Mouse (Mus musculus) ES-CJ7 (cell line): ENCODE measurements around the gene Ltbp2.

Experiments used
- DNase-seq: peaks from one replicate; pipeline ENCODE4 v3.0.0; 2011; ENCODE audit warnings: low read depth, low spot score

Gene Ltbp2

GRCm38 (mm10) chr12:84839965-84840364 lies 36.4 kb downstream of the Ltbp2 start:
- no peak for DNase-seq

DNA sequence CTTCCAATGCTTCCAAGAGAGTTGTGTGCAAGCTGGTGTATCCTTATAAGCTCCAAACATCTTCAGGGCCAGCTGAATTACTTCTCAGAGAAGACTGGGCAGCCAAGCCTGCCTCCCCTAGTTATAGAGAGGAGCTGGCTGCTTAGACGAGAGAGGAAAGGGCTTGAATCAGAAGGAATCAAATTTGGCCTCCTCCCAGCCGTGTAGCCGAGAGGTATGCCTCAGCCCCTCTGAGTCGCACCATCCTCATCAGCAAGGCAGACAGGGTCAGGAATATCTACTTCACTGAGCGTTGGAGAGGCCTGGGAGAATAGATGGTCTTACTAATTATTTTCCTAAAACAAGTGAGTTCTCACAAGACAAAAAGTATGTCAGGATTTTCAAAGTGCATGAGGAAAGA lies 40.7 kb downstream of the Ltbp2 start:
- DNase-seq, result no peak

- no peak for DNase-seq
Measured at GRCm38 (mm10) chr12:84834773-84835172, 41.6 kb downstream of the Ltbp2 start.

DNA sequence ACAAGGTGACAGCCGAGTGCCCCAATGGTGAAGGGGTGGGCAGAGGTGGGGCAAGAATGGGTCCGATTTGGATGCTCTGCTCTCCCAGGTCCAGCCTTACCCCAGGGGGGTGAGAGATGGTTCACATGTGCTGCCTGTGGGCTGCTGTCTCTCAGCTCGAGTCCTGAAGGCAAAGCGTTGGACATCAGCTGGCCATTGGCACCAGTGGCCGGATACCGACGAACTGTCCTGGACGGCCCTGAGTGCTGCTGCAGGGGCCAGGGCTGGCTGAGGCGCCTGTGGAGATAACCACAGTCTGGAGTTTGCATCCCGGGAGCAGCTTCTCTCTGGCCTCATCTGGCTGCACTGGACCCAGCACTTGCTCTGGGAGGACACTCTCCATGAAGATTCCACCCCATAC lies 44.7 kb downstream of the Ltbp2 start:
- no peak for DNase-seq

DNA sequence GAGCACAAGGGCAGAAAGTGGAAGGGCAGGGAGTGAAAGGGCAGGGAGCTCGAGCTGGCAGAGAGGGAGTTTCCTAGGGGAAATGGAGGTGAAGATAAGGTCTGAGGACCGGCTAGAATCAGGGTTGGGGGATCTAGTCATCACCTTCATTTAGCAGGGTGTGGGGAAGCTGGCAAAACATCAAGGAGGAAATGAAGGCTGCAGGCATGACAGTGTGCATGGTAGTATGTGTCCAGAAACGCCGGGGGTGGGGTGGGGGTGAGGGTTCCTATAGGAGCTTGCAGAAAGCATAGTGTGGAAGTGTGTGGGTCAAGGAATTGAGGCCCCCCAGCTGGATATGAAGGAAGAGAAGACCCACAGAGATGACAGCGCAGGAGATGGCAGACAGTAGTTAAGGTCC lies 45.2 kb downstream of the Ltbp2 start:
- DNase-seq, result no peak

- no peak for DNase-seq
Measured at GRCm38 (mm10) chr12:84830438-84830837, 45.9 kb downstream of the Ltbp2 start.

DNA sequence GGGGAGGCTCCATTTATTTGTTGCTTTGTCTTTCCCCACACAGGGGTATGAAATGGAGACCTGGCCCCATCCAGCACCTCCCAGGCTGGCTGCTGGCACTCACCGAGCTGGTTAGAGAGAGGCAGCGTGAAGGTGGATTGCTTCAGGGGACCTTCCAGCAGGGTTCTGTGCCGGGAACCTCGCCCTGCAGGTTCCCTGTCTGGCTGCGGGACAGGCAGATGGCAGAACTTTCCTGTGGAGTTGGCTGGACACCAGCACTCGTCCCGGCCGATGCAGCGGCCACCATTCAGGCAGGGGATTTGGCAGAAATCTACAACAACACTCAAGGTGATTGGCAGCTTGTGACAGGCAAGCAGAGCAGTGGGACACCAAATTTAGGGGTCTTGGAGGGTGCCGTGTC lies 46.4 kb downstream of the Ltbp2 start:
- no peak for DNase-seq

DNA sequence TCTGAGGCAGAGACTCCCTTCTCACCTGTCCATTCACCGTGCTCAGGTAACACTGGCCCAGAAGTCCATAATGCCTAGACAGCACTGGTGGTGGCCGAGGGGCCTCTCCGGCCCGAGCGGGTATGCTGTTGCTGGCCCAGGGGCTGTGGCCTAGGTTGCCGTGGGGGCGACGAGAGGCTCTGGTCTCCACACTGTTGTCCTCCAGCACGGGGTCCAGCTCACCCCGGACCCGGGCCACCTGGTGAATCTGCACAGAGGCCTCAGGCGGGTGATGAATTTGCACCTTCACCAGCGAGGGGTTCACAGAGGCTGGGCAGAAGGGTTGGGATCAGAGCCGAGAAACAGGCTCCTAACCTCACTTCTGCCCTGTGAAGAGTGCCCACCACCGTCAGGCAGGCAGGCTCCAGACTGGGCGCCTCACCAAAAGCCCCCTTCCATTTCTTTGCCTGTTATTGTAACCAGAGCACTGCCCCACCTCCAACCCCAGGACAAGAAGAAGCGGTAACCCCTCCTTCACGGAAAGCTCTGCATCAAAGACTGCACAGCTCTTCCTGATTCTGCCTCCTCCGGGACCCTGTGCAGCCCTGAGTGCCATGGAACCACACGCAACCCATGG lies 47.1 kb downstream of the Ltbp2 start:
- no peak for DNase-seq

GRCm38 (mm10) chr12:84827384-84827933 lies 48.9 kb downstream of the Ltbp2 start:
- no peak for DNase-seq

DNA sequence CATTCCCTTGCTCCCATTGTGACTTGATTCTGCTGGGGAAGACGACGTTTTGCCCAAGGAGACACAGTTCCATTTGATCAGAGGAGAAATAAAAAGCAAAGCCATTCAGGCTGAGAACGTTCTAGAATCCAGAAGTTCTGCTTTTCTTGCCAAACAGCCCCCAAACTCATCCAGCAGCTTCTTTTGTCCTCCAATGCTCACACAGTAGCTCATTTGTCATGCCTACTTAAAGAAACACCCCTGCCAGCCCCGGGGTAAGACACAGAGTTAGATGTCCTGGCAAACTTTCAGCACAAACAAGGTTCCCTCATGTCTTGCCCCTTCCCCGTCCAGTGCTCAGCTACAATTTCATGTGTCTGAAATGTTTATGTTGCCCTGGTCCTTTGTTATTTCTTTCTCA lies 52.1 kb downstream of the Ltbp2 start:
- no peak for DNase-seq

GRCm38 (mm10) chr12:84823601-84824000 lies 52.7 kb downstream of the Ltbp2 start:
- DNase-seq, result no peak

DNA sequence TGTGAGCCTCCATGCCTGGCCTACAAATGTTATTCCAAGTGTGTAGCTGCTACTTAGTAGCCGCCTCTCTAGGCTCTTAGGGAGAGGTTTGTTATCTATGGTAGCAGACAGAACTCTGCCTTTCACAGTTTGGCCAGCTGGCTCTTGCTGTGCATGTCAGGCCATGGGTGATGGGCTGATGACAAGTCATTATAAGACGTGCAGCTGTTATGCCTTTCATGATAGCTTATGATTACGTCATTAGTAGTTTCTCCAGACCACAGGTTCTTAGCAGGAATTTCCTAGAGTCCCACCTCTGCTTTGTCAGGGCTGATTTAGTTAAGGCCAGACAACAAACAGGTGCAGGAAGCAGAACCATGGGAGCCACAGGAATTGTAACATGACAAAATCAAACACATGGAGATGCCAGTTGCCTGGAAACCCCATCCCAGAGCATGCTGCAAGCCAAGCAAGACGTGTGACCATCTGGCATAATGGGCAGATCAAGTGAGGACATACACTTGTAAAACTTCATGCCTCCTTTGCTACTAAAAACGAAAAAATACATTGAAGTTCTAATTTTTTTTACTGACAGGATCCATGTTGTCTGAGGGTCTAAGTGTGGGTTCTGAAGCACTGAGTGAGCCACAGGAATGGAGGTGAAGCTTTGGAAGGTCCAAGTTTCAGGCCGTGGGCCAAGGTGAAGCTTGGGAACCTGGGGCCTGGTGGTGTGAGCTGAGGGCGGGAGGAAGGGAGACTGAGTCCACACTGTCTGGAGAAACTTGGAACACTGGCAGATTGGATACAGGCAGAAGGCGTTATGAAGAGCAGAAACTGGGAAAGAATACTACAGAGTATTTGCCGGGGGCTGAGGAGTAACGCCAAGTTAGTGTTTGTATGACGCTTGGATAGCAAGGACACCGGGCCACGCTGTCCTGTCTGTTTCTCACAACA lies 56.8 kb downstream of the Ltbp2 start:
- no peak for DNase-seq

DNA sequence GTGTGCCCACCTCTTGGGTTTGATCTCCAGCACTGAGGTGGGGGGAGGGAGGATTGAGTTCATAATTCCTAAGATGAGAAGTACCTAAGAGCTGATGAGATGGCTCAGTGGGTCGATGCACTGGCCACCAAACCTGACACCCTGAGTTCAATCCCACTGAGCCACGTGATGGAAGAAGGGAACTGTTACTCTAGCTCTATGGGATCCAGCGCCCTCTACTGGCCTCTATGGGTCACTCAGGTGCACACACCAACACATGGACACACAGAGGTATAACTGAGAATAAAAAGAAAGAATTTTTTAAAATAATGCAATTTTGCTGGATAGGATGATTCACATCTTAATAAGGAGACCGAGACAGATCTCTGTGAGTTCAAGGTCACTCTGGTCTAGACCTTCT lies 57.8 kb downstream of the Ltbp2 start:
- peak; percentile 45 for DNase-seq

GRCm38 (mm10) chr12:84814663-84815325 lies 61.5 kb downstream of the Ltbp2 start:
- DNase-seq, result no peak

GRCm38 (mm10) chr12:84813773-84814172 lies 62.6 kb downstream of the Ltbp2 start:
- DNase-seq, result peak; percentile 46

- peak; percentile 22 for DNase-seq
Measured at GRCm38 (mm10) chr12:84812004-84812403, 64.3 kb downstream of the Ltbp2 start.

- DNase-seq, result no peak
Measured at GRCm38 (mm10) chr12:84811510-84811909, 64.8 kb downstream of the Ltbp2 start.

DNA sequence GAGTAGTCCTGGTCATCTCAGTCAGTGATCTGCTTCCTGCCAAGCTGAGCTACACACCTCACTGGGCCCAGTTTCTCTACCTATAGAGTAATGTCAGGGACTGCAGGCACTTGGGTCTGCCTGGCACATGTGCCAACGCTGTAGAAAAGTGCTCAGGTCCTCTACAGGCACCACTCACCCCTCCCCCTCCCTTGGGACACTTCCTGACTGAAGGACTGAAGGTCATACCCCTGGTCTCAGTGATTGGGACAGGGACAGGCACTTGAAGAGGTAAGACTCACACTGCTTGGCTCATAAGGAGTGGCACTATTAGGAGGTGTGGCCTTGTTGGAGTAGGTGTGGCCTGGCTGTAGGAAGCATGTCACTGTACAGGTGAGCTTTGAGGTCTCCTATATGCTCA lies 65.5 kb downstream of the Ltbp2 start:
- DNase-seq, result no peak

GRCm38 (mm10) chr12:84809033-84809432 lies 67.3 kb downstream of the Ltbp2 start:
- DNase-seq, result no peak

GRCm38 (mm10) chr12:84807351-84807750 lies 69.0 kb downstream of the Ltbp2 start:
- DNase-seq, result no peak

DNA sequence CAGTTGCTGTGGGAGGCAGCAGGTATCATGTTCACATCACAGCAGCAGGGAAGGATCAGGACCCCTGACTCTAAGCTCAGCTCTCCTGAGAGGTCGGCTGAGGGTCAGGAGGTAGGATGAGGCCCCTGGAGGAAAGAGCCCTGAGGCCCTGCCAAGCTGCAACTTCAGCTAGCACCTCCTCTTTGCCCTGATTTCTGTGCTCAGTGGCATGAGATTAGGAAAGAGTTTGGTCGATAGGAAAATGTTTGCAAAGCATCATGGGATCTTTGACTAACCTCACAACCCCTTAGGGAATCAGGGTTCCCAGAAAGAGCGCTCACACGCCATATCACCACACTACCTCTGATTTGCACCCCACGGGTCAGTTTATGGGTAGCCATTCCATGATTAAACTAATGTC lies 69.6 kb downstream of the Ltbp2 start:
- DNase-seq, result no peak

GRCm38 (mm10) chr12:84806010-84806409 lies 70.3 kb downstream of the Ltbp2 start:
- DNase-seq, result no peak
